23 mouse cellular contexts compared by ENCODE assay signal in the genomic region with DNA sequence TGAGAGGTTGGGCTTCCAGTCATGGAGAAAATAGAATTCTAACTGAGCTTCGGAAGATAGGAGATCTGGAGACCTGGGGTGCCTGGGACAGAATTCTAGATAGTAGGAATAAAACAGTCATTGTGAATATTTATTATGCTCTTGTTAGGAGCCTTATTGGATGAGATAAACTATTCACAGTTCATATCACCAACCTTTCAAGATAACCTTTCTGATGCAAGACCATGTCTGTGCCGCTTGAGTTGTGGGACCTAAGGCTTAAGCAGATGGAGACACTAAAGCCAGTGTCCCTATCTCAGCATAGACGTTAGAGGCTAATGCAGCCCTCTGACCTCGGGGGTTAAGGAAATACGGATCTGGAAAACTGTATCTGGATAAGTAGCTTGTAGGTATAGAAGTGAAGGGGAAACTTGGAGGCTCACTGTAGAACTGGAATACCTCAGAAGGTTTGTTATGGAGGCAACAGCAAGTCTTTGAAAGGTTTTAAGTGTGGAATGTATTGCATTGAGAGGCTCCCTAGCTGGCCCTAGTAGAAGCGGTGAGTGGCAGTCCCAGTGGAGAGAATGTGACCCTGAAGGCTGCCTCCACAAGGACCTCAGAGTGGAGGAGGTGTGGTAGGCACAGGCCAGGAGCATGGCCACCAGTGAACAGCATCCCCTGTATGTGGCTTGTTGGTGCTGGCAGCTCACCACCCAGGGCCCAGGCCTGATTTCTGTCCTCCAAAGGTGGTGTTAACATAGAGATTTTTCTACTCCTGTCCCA.
"Had no signal": no experiment of that assay in that cellular context is flagged by ENCODE, and none has a peak within 500 bp of the region (broad histone marks: within the 10 kb centered on the region; RNA-seq: fewer than 3 reads in every experiment).

No protein-coding gene starts in this region.

- H3K27me3 ChIP-seq: limb, embryonic 13.5 days; liver, embryonic 12.5 days; liver, embryonic 15.5 days; midbrain, embryonic 12.5 days; midbrain, embryonic 15.5 days; neural tube, embryonic 12.5 days; neural tube, embryonic 15.5 days had no signal

- H3K9ac ChIP-seq: limb, embryonic 13.5 days; liver, embryonic 12.5 days; liver, embryonic 15.5 days; midbrain, embryonic 12.5 days; midbrain, embryonic 15.5 days; neural tube, embryonic 12.5 days; neural tube, embryonic 15.5 days had no signal

- H3K4me2 ChIP-seq: limb, embryonic 13.5 days; liver, embryonic 12.5 days; liver, embryonic 15.5 days; midbrain, embryonic 12.5 days; midbrain, embryonic 15.5 days; neural tube, embryonic 12.5 days; neural tube, embryonic 15.5 days had no signal

- ATAC-seq: liver, embryonic 12.5 days; midbrain, embryonic 15.5 days had no signal

- H3K9me3 ChIP-seq: limb, embryonic 10.5 days; limb, embryonic 13.5 days; liver, embryonic 12.5 days; liver, embryonic 15.5 days; midbrain, embryonic 12.5 days; midbrain, embryonic 15.5 days; neural tube, embryonic 12.5 days; neural tube, embryonic 15.5 days had no signal

- H3K4me3 ChIP-seq: layer of hippocampus, adult 2 months; limb, embryonic 10.5 days; limb, embryonic 13.5 days; liver, embryonic 12.5 days; liver, embryonic 15.5 days; midbrain, embryonic 12.5 days; midbrain, embryonic 15.5 days; neural tube, embryonic 12.5 days; neural tube, embryonic 15.5 days had no signal

- H3K27ac ChIP-seq: kidney, postnatal 0 days; layer of hippocampus, adult 2 months; limb, embryonic 10.5 days; limb, embryonic 13.5 days; liver, embryonic 12.5 days; liver, embryonic 15.5 days; macrophage; midbrain, embryonic 12.5 days; midbrain, embryonic 15.5 days; neural tube, embryonic 12.5 days; neural tube, embryonic 15.5 days; stomach, postnatal 0 days had no signal

- DNase-seq: kidney, adult 2 months; kidney, postnatal 25 days; layer of hippocampus, adult 9-11 months; liver; lung, adult 2 months; right cerebral cortex, adult 18-20 months; right cerebral cortex, postnatal 14 days; right cerebral cortex, postnatal 4 days; thymus, adult 2 months; thymus, postnatal 14 days; thymus, postnatal 4 days had no signal

- H3K36me3 ChIP-seq: limb, embryonic 13.5 days; liver, embryonic 15.5 days; midbrain, embryonic 12.5 days; midbrain, embryonic 15.5 days; neural tube, embryonic 12.5 days; neural tube, embryonic 15.5 days had no signal
